Mouse (Mus musculus): ENCODE measurements around the gene Spaca9. TPM values are rescaled to one million over a fixed set of nuclear protein-coding genes. Genes with fewer than 3 reads are reported as not detected.

Gene Spaca9
- 2.5 and 2.9 TPM in 2 replicates for polyA plus RNA-seq (2015; fragmentation: Nextera tagmentation; extraction: Ambion mirVana)

- peak; percentile 38 for ATAC-seq (ENCODE audit: insufficient read depth)
- H3K4me1 ChIP-seq (replicated peaks) = peaks cover 39% of the 10 kb centered on the region
- H3K9me3 ChIP-seq (replicated peaks) = no peaks in the 10 kb centered on the region
- WGBS (ENCODE audit: insufficient replicate concordance) = 2% methylated on average over 53 of the region's 53 CpGs
- H3K36me3 ChIP-seq (replicated peaks) = no peaks in the 10 kb centered on the region
- H3K27me3 ChIP-seq = peaks cover 37% of the 10 kb centered on the region
- H3K27ac ChIP-seq (replicated peaks) = peak within 1 kb of the TSS; percentile 54
- peak within 1 kb of the TSS; percentile 56 for H3K4me3 ChIP-seq (replicated peaks)
- H3K9ac ChIP-seq = peak within 1 kb of the TSS; percentile 35; the same call in 1 of the 2 replicates
- H3K4me2 ChIP-seq = peak within 1 kb of the TSS; percentile 82
These were observed at the start of gene Spaca9, which contains the start of gene Ak8 for GRCm38 (mm10) chr2:28699361-28700335. Gene Spaca9, minus strand, starts transcription at chr2:28699727. Gene Ak8, plus strand, starts transcription at chr2:28700164.

DNA sequence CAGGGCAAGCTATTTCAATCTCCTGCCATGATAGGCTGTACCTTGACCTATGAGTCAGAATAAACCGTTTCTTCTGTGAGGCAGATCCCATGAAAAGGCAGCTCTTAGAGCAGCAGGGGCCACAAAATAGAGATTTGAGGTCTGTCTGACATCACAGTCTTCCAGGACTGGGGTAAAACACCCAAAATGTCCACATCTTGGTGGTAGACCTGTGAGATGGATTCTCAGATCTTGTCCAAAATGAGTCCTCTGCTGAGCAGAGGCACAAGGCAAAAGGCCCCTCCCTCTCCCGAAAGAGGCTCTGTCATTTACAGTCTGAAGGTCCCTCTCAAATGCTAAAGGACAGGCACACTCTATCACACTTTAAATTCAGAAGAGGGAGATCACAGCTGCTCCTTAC is 48.2 kb upstream of the Spaca9 start:
- Histone ChIP-seq H3K27me3 (peaks cover 38% of the 10 kb centered on the region), H3K36me3 (replicated peaks) (no peaks in the 10 kb centered on the region), H3K9ac (no peak overlapping the region), H3K9me3 (replicated peaks) (no peaks in the 10 kb centered on the region), H3K4me1 (replicated peaks) (peaks cover 4% of the 10 kb centered on the region; the same call in 1 of the 2 replicates), H3K27ac (replicated peaks) (no peak overlapping the region), H3K4me3 (replicated peaks) (no peak overlapping the region), H3K4me2 (no peak overlapping the region)
- no peak for ATAC-seq (ENCODE audit: insufficient read depth)
- WGBS (ENCODE audit: insufficient replicate concordance) = 62% methylated on average over 2 of the region's 2 CpGs

DNA sequence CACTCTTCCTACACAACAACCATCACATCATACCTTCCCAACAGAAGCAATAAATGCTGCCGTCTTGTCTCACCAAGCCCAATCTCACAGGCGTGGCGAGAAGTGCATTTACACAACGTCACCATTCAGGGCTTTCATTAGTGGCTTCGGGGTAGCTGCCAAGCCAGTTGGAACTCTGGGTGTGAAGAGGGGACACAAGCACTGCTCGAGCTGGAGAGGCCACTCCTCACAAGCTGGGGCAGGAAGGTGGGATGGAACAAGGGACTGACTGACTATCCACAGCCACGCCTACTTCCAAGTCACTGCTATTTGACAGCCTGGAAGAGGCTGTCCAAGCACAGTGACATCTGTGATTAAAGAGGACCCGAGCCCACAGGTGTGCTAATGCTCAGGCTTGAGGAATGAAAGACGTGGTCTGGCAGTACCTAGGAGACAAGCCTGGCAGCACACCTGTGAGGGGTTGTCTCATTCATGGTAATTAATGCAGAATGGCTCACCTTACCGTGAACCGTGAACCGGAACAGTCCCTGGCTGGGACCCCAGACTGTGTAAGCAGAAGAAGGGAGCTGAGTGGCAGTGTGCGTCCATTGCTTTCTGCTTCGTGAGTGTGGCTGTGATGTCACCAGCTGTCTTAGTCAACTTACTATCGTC is 47.3 kb upstream of the Spaca9 start:
- H3K9ac ChIP-seq = no peak overlapping the region
- no peak for ATAC-seq (ENCODE audit: insufficient read depth)
- no peaks in the 10 kb centered on the region for H3K9me3 ChIP-seq (replicated peaks)
- H3K4me3 ChIP-seq (replicated peaks) = no peak overlapping the region
- WGBS (ENCODE audit: insufficient replicate concordance) = 64% methylated on average over 15 of the region's 15 CpGs
- peaks cover 29% of the 10 kb centered on the region for H3K27me3 ChIP-seq
- H3K4me2 ChIP-seq = no peak overlapping the region
- no peak overlapping the region for H3K27ac ChIP-seq (replicated peaks)
- H3K36me3 ChIP-seq (replicated peaks) = no peaks in the 10 kb centered on the region
- H3K4me1 ChIP-seq (replicated peaks) = peaks cover 3% of the 10 kb centered on the region; the same call in 1 of the 2 replicates

- Histone ChIP-seq H3K4me2 (no peak overlapping the region), H3K27me3 (0 out of 2 replicates have a peak, but pooled peaks cover 2% of the 10 kb centered on the region), H3K9ac (no peak overlapping the region), H3K27ac (replicated peaks) (no peak overlapping the region), H3K36me3 (replicated peaks) (no peaks in the 10 kb centered on the region), H3K4me3 (replicated peaks) (no peak overlapping the region), H3K4me1 (replicated peaks) (no peaks in the 10 kb centered on the region), H3K9me3 (replicated peaks) (no peaks in the 10 kb centered on the region)
- 60% methylated on average over 8 of the region's 8 CpGs for WGBS (ENCODE audit: insufficient replicate concordance)
- no peak for ATAC-seq (ENCODE audit: insufficient read depth)
These were observed 43.2 kb upstream of the Spaca9 start for GRCm38 (mm10) chr2:28742701-28743100.

DNA sequence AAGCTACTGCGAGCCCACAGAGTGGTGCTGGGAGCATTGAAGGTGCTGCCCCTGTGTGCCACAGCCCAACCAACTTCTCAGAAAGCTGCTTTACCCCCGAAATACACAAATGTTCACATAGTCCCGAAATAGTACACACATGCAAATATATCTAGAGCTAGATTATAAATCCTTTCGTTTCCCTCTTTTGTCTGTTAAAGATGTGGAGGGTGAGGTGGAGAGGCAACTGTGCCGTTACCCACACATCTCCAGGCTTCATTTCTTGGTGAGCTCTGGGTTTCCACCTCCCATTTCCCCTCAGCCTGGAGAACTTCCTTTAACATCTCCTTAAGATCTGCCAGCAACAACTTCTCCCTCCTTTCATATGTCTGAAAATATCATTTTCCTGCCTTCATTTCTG is 40.6 kb upstream of the Spaca9 start:
- Histone ChIP-seq H3K4me3 (replicated peaks) (no peak overlapping the region), H3K4me2 (no peak overlapping the region), H3K27ac (replicated peaks) (no peak overlapping the region), H3K27me3 (peaks cover 6% of the 10 kb centered on the region; the same call in 1 of the 2 replicates), H3K9ac (no peak overlapping the region), H3K36me3 (replicated peaks) (no peaks in the 10 kb centered on the region), H3K9me3 (replicated peaks) (no peaks in the 10 kb centered on the region), H3K4me1 (replicated peaks) (no peaks in the 10 kb centered on the region)
- no peak for ATAC-seq (ENCODE audit: insufficient read depth)
- WGBS (ENCODE audit: insufficient replicate concordance) = 58% methylated on average over 5 of the region's 5 CpGs

DNA sequence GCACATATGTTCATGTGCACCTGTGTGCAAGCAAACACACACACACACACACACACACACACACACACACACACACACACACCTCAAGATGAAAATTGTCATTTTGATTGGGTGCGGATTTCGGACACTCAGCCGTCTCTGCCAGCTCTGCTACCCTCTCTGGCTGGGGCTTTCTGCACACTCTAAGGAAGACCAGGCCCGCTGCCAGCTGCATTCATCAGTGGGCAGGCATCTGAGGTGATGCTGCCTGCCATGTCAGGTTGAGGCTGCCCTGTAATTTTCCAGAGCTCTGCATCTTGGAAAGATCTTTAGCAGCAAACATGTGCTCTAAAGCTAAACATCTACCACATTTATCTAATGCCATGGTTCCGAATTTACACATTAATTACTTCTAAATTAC is 37.6 kb upstream of the Spaca9 start:
- no peaks in the 10 kb centered on the region for H3K9me3 ChIP-seq (replicated peaks)
- no peaks in the 10 kb centered on the region for H3K36me3 ChIP-seq (replicated peaks)
- no peak overlapping the region for H3K27ac ChIP-seq (replicated peaks)
- H3K27me3 ChIP-seq = peaks cover 6% of the 10 kb centered on the region; the same call in 1 of the 2 replicates
- no peak overlapping the region for H3K4me3 ChIP-seq (replicated peaks)
- H3K4me1 ChIP-seq (replicated peaks) = no peaks in the 10 kb centered on the region
- no peak overlapping the region for H3K4me2 ChIP-seq
- ATAC-seq (ENCODE audit: insufficient read depth) = no peak
- WGBS (ENCODE audit: insufficient replicate concordance) = 75% methylated on average over 5 of the region's 5 CpGs
- H3K9ac ChIP-seq = no peak overlapping the region

GRCm38 (mm10) chr2:28730676-28731075 is 31.1 kb upstream of the Spaca9 start:
- Histone ChIP-seq H3K27ac (replicated peaks) (no peak overlapping the region), H3K9ac (no peak overlapping the region), H3K36me3 (replicated peaks) (no peaks in the 10 kb centered on the region), H3K4me1 (replicated peaks) (no peaks in the 10 kb centered on the region), H3K9me3 (replicated peaks) (no peaks in the 10 kb centered on the region), H3K4me3 (replicated peaks) (no peak overlapping the region), H3K27me3 (no peaks in the 10 kb centered on the region), H3K4me2 (no peak overlapping the region)
- ATAC-seq (ENCODE audit: insufficient read depth) = no peak

DNA sequence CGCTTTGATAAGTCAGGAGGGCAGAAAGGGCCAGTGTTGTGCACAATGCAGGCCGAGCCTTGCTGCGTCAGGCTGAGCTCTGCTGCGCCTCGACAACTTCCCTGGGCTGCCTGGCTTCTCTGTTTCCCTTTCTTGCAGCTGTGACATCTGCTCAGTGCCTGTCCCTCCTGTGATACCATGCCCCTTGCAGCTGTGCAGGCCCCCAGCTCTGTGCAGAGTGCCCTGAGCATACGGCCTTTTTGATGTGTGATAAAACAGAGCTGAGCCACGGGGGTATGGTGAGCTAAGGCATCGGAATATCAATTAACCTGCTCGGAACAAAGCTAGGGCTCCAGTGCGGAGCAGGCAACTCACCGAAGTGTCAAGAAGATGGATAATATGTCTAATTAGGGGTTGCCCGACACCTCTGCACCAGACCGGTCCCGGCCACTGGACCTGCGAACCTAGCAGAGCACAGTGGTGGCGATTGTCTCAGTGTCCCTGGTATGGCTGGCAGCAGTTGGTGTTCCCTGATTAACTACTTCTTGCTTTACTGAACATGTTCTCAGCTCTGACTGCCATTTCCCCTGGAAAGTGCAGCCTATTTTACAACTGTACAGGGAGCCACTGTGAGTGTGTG is 28.4 kb upstream of the Spaca9 start:
- no peak for ATAC-seq (ENCODE audit: insufficient read depth)
- Histone ChIP-seq H3K27me3 (no peaks in the 10 kb centered on the region), H3K4me1 (replicated peaks) (no peaks in the 10 kb centered on the region), H3K4me3 (replicated peaks) (no peak overlapping the region), H3K27ac (replicated peaks) (no peak overlapping the region), H3K9ac (no peak overlapping the region), H3K9me3 (replicated peaks) (no peaks in the 10 kb centered on the region), H3K4me2 (no peak overlapping the region), H3K36me3 (replicated peaks) (no peaks in the 10 kb centered on the region)
- 51% methylated on average over 16 of the region's 16 CpGs for WGBS (ENCODE audit: insufficient replicate concordance)

DNA sequence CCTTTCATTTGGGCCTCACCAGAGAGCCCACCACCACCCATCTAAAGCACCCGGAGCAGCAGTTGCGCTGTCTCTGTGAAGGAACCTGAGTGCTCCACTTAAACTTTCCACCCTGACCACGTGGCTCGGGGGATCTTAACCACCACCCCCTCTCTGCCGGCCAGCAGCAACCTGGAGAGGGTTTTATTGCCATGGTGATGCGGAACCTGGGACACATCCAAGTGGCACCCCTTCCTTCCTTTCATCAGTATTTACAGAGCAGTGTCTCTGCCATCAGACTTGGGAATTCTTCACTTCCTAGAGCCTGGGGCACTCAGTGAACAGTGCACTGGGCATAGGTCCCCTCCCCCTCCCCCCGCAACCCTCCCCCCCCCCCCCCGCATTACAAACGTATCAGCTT is 24.4 kb upstream of the Spaca9 start:
- no peak overlapping the region for H3K4me2 ChIP-seq
- H3K27ac ChIP-seq (replicated peaks) = no peak overlapping the region
- no peaks in the 10 kb centered on the region for H3K4me1 ChIP-seq (replicated peaks)
- H3K27me3 ChIP-seq = no peaks in the 10 kb centered on the region
- no peak for ATAC-seq (ENCODE audit: insufficient read depth)
- H3K9me3 ChIP-seq (replicated peaks) = no peaks in the 10 kb centered on the region
- no peak overlapping the region for H3K9ac ChIP-seq
- no peak overlapping the region for H3K4me3 ChIP-seq (replicated peaks)
- 42% methylated on average over 9 of the region's 9 CpGs for WGBS (ENCODE audit: insufficient replicate concordance)
- H3K36me3 ChIP-seq (replicated peaks) = no peaks in the 10 kb centered on the region

GRCm38 (mm10) chr2:28722419-28722818 is 22.9 kb upstream of the Spaca9 start:
- Histone ChIP-seq H3K4me3 (replicated peaks) (no peak overlapping the region), H3K4me2 (no peak overlapping the region), H3K36me3 (replicated peaks) (no peaks in the 10 kb centered on the region), H3K4me1 (replicated peaks) (no peaks in the 10 kb centered on the region), H3K27ac (replicated peaks) (no peak overlapping the region), H3K9me3 (replicated peaks) (no peaks in the 10 kb centered on the region), H3K27me3 (no peaks in the 10 kb centered on the region), H3K9ac (no peak overlapping the region)
- WGBS (ENCODE audit: insufficient replicate concordance) = 73% methylated on average over 8 of the region's 8 CpGs
- no peak for ATAC-seq (ENCODE audit: insufficient read depth)

DNA sequence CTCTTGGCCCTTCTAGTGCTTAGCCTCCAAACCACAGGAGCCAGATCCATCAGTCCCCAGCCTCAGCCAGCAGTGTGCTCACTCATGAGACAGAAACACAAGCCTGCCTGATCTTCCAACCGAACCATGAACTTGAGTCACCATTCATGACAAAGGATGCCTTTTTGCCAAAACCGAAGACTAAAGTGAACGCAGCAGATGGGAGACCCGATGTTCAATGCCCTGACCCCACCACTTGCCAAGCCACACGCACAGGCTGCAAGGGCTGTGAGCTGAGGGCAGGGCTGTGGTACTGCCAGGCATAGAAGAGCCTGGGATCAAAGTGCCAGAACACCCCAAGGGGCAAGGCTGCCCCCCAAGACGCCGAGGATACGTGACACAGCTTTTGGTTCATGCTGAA is 13.5 kb upstream of the Spaca9 start:
- no peak for ATAC-seq (ENCODE audit: insufficient read depth)
- no peaks in the 10 kb centered on the region for H3K27me3 ChIP-seq

More for the DNA sequence above, 13.5 kb upstream of the Spaca9 start:
- H3K9ac ChIP-seq = no peak overlapping the region
- no peak overlapping the region for H3K4me2 ChIP-seq
- no peak overlapping the region for H3K27ac ChIP-seq (replicated peaks)
- no peak overlapping the region for H3K4me3 ChIP-seq (replicated peaks)
- no peaks in the 10 kb centered on the region for H3K9me3 ChIP-seq (replicated peaks)
- no peaks in the 10 kb centered on the region for H3K4me1 ChIP-seq (replicated peaks)
- H3K36me3 ChIP-seq (replicated peaks) = no peaks in the 10 kb centered on the region
- WGBS (ENCODE audit: insufficient replicate concordance) = 65% methylated on average over 8 of the region's 8 CpGs
